Mouse (Mus musculus) left cerebral cortex, postnatal 25 days (tissue): ENCODE measurements around the gene C1qtnf3. TPM values are rescaled to one million over a fixed set of nuclear protein-coding genes. Genes with fewer than 3 reads are reported as not detected.

ENCODE experiments used
- DNase-seq, 2 experiments: peaks; one replicate each; pipeline ENCODE4 v3.0.0; 2022; ENCODE audit warnings: low spot score in 2 of 2, mixed read lengths in 1 of 2
- intact Hi-C: fragments of 180-260 bp; cut with DNase I; formaldehyde crosslinking; loops from one replicate; pipeline ENCODE4 v1.15.1; 2025
- total RNA-seq, 2 experiments: library from RNA; stranded (reverse); gene quantifications; 2 replicates each; pipeline ENCODE4 v1.2.3; 2021

C1qtnf3 gene
- total RNA-seq, 2 experiments from 2014 or later, result not detected

DNA sequence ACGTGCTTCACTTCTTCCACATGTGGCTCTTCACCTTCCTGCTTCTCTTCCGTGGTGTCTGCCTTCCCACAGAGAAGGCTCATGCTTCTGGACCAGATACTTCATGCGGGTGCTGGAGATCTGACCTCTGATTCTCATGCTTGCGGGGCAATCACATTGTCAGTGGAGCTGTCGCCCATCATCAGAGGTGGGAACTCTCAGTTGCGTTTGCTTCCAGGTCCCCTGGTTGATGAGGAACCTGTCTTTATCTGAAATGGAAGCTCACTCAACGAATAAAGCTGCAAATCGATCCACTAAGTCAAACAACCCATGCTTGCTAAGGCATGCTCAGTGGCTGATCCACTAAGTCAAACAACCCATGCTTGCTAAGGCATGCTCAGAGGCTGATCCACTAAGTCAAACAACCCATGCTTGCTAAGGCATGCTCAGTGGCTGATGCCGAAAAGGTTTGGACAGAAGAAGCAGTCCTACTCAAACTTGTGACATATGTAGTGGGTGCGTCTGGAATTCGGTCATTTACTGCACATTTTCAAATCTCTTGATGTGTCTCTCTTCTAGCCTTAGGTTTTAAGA lies 58.9 kb downstream of the C1qtnf3 start:
- DNase-seq, result no peak
- intact Hi-C loops, result no loop called here

DNA sequence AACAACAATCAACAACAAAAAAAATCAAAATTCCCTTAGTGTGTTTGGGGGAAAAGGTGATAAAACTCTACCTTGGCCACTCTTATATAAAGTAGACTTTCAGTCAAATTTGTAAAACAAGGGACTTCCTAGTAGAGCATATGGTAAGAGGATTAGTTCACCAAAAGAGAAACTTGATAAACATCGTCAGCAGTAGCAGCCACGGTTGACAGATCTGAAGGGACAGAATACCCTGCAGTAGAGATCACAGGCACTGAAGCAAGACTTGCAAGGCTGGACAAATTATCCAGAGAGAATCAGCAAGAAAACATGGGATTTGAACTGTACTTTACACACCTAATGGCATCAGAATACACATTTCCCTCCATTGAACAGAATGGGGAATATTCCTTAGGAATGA lies 62.8 kb downstream of the C1qtnf3 start:
- DNase-seq, result no peak

DNA sequence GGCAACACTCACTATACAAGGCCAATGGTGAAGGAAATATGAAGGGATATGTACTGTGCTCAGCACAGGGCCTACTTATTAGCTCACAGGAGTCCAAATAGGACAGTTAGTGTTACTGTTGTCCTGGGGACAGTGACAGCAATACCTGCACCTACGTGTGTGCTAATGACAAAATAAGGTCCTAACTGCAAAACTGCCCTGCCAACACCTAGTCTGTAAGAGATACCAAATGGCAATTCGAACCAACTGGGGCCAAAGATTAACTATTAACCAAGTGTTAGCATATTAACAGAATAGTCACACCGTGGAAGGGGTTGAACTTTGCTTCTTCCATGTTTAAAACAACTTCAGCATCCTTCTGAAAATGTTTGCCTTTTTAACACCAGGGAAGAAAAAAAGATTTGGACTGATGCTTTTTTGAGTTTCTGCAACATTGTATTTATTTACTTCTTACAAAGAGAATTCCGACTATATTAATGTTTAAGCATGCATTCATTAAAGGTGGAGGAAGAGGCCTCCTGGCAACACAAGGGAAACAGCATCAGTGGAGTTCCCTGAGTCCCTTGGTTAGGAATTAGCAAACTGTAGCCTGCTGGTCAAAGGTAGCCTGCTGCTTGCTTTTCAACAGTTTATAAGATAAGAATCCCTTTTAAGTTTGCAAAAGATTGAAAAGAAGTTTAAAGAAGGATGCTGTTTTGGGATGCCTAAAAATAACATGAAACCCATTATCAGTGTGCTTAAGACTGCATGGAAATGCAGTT lies 74.8 kb downstream of the C1qtnf3 start:
- no peak for DNase-seq
- intact Hi-C loops, result no loop called here

More for the DNA sequence above, 62.8 kb downstream of the C1qtnf3 start:
- intact Hi-C loops, result no loop called here

Other genes starting within 250 kb of the C1qtnf3 start
- 1 to 10 TPM; 7.5 to 8.9 TPM for gene Rai14, start 237.7 kb upstream of the C1qtnf3 start, total RNA-seq
- 10 to 100 TPM; 10.5 to 11.5 TPM for gene Amacr, start 29.4 kb downstream of the C1qtnf3 start, total RNA-seq
- gene Slc45a2, start 48.4 kb downstream of the C1qtnf3 start, total RNA-seq, result not detected
- gene Rxfp3, start 85.7 kb downstream of the C1qtnf3 start, total RNA-seq, result 1 to 10 TPM; 3.1 TPM
- gene Adamts12, start 112.5 kb downstream of the C1qtnf3 start, total RNA-seq, result under 1 TPM; 0.39 to 0.66 TPM